Mouse (Mus musculus) forebrain, postnatal 0 days (tissue): ENCODE data around the gene Tcf7l2. TPM values are rescaled to one million over a fixed set of nuclear protein-coding genes. Genes with fewer than 3 reads are reported as not detected.

ENCODE experiments used
- ATAC-seq: fragments of 200-750 bp; cut with Nextera tagmentation; 2 replicates; pipeline ENCODE4 v1.8.0; 2017; ENCODE audit warnings: mild to moderate bottlenecking, moderate library complexity
- DNase-seq: peaks from one replicate; pipeline ENCODE4 v3.0.0-alpha.2; 2015
- H3K27ac ChIP-seq: fragments of 300-500 bp; sonication (generic); 2 replicates; pipeline ENCODE4 v1.5.1; 2014; ENCODE audit warnings: low read depth, mild to moderate bottlenecking, antibody characterized with exemption, low read length, moderate library complexity, mixed read lengths
- H3K27me3 ChIP-seq: fragments of 300-500 bp; sonication (generic); 2 replicates; pipeline ENCODE4 v1.6.1; 2014; ENCODE audit warnings: mild to moderate bottlenecking, low read length, mixed read lengths; ENCODE audit not compliant: insufficient read depth
- H3K36me3 ChIP-seq: fragments of 300-500 bp; sonication (generic); 2 replicates; pipeline ENCODE4 v1.6.1; 2014; ENCODE audit warnings: mild to moderate bottlenecking, moderate library complexity; ENCODE audit not compliant: insufficient read depth
- H3K4me1 ChIP-seq: fragments of 300-500 bp; sonication (generic); 2 replicates; pipeline ENCODE4 v1.6.1; 2014; ENCODE audit warnings: antibody characterized with exemption; ENCODE audit not compliant: insufficient read depth
- H3K4me2 ChIP-seq: fragments of 300-500 bp; sonication (generic); 2 replicates; pipeline ENCODE4 v1.6.1; 2014; ENCODE audit warnings: low read depth, mild to moderate bottlenecking, moderate library complexity
- H3K4me3 ChIP-seq: fragments of 300-500 bp; sonication (generic); 2 replicates; pipeline ENCODE4 v1.5.1; 2014; ENCODE audit warnings: low read depth, low read length, mixed read lengths
- H3K9ac ChIP-seq: fragments of 300-500 bp; sonication (generic); 2 replicates; pipeline ENCODE4 v1.6.1; 2014; ENCODE audit warnings: mild to moderate bottlenecking
- H3K9me3 ChIP-seq: fragments of 300-500 bp; sonication (generic); 2 replicates; pipeline ENCODE4 v1.6.1; 2016; ENCODE audit warnings: low read length
- CTCF ChIP-seq: sonication (generic); IDR thresholded peaks from 2 replicates; pipeline ENCODE4 v1.5.1; 2016; ENCODE audit warnings: antibody characterized with exemption, control low read depth, low read depth
- WGBS: fragments of 180-500 bp; shearing (Covaris S2); extraction: QIAGEN DNeasy Blood & Tissue Kit; methylation state at CpG from one replicate; pipeline ENCODE4 v1.1.7; 2014; 5-methylcytosine and 5-hydroxymethylcytosine counted together
- polyA plus RNA-seq: library from polyadenylated mRNA; unstranded; fragments of >200 nt; fragmentation: Nextera tagmentation; extraction: Ambion mirVana; gene quantifications from 2 replicates; pipeline ENCODE4 v1.2.1, GENCODE M21; 2015
- total RNA-seq: library from RNA; depleted of rRNA; stranded (reverse); fragments of >200 nt; gene quantifications from 2 replicates; pipeline ENCODE4 v1.2.3, GENCODE M21; 2014

The Tcf7l2 gene
- total and polyA plus RNA-seq, 2 experiments from 2014 or later, result 17.7 to 282 TPM

GRCm38 (mm10) chr19:55791293-55791692, 49.7 kb downstream of the Tcf7l2 start:
- no peaks in the 10 kb centered on the region for H3K4me1 ChIP-seq
- no peak for TF ChIP-seq CTCF

GRCm38 (mm10) chr19:55791886-55792285, 50.3 kb downstream of the Tcf7l2 start:
- WGBS, result 93% methylated on average over 6 of the region's 6 CpGs
- H3K9me3 ChIP-seq, result no peaks in the 10 kb centered on the region
- no peaks in the 10 kb centered on the region for H3K4me1 ChIP-seq
- no peak for DNase-seq
- no peak for TF ChIP-seq CTCF
- H3K4me2 ChIP-seq, result no peak overlapping the region
- no peak overlapping the region for H3K27ac ChIP-seq
- H3K4me3 ChIP-seq, result no peak overlapping the region
- no peak for ATAC-seq
- no peak overlapping the region for H3K9ac ChIP-seq
- no peaks in the 10 kb centered on the region for H3K36me3 ChIP-seq
- no peaks in the 10 kb centered on the region for H3K27me3 ChIP-seq

More at GRCm38 (mm10) chr19:55791293-55791692, 49.7 kb downstream of the Tcf7l2 start:
- DNase-seq (no peak), ATAC-seq (no peak)
- WGBS, result 69% methylated on average over 6 of the region's 6 CpGs
- Histone ChIP-seq H3K4me3 (no peak overlapping the region), H3K9ac (no peak overlapping the region), H3K27ac (no peak overlapping the region), H3K4me2 (no peak overlapping the region), H3K27me3 (no peaks in the 10 kb centered on the region), H3K9me3 (no peaks in the 10 kb centered on the region), H3K36me3 (no peaks in the 10 kb centered on the region)

- WGBS, result 53% methylated on average over 5 of the region's 5 CpGs
- no peak for ATAC-seq
- H3K4me3 ChIP-seq, result no peak overlapping the region
- no peaks in the 10 kb centered on the region for H3K27me3 ChIP-seq
- H3K9me3 ChIP-seq, result no peaks in the 10 kb centered on the region
- H3K4me2 ChIP-seq, result no peak overlapping the region
- H3K36me3 ChIP-seq, result no peaks in the 10 kb centered on the region
- H3K9ac ChIP-seq, result no peak overlapping the region
- no peak overlapping the region for H3K27ac ChIP-seq
- DNase-seq, result no peak
- no peaks in the 10 kb centered on the region for H3K4me1 ChIP-seq
- no peak for TF ChIP-seq CTCF
These were observed 51.0 kb downstream of the Tcf7l2 start for GRCm38 (mm10) chr19:55792571-55792970.

GRCm38 (mm10) chr19:55793029-55793428, 51.4 kb downstream of the Tcf7l2 start:
- no peaks in the 10 kb centered on the region for H3K36me3 ChIP-seq
- no peak overlapping the region for H3K27ac ChIP-seq
- no peak for ATAC-seq
- 81% methylated on average over 4 of the region's 4 CpGs for WGBS
- TF ChIP-seq CTCF, result no peak
- no peaks in the 10 kb centered on the region for H3K27me3 ChIP-seq
- H3K9ac ChIP-seq, result no peak overlapping the region
- H3K9me3 ChIP-seq, result no peaks in the 10 kb centered on the region
- no peak overlapping the region for H3K4me3 ChIP-seq
- no peak for DNase-seq
- no peaks in the 10 kb centered on the region for H3K4me1 ChIP-seq
- H3K4me2 ChIP-seq, result no peak overlapping the region

- no peak overlapping the region for H3K27ac ChIP-seq
- WGBS, result 41% methylated on average over 8 of the region's 8 CpGs
- ATAC-seq (no peak), DNase-seq (no peak)
- H3K36me3 ChIP-seq, result no peaks in the 10 kb centered on the region
- no peaks in the 10 kb centered on the region for H3K27me3 ChIP-seq
- no peak for TF ChIP-seq CTCF
- no peak overlapping the region for H3K4me3 ChIP-seq
- no peaks in the 10 kb centered on the region for H3K4me1 ChIP-seq
- no peak overlapping the region for H3K4me2 ChIP-seq
- no peaks in the 10 kb centered on the region for H3K9me3 ChIP-seq
- no peak overlapping the region for H3K9ac ChIP-seq
These were observed 52.8 kb downstream of the Tcf7l2 start for GRCm38 (mm10) chr19:55794194-55794945.

- no peak overlapping the region for H3K9ac ChIP-seq
- no peak overlapping the region for H3K4me3 ChIP-seq
- no peaks in the 10 kb centered on the region for H3K9me3 ChIP-seq
- DNase-seq (no peak), ATAC-seq (no peak)
- no peak for TF ChIP-seq CTCF
- H3K4me1 ChIP-seq, result no peaks in the 10 kb centered on the region
- H3K4me2 ChIP-seq, result no peak overlapping the region
- no peaks in the 10 kb centered on the region for H3K27me3 ChIP-seq
- no peak overlapping the region for H3K27ac ChIP-seq
- WGBS, result 97% methylated on average over 5 of the region's 5 CpGs
- H3K36me3 ChIP-seq, result no peaks in the 10 kb centered on the region
These were observed 53.3 kb downstream of the Tcf7l2 start for GRCm38 (mm10) chr19:55794946-55795340.

GRCm38 (mm10) chr19:55795349-55795748, 53.7 kb downstream of the Tcf7l2 start:
- H3K36me3 ChIP-seq, result no peaks in the 10 kb centered on the region
- no peaks in the 10 kb centered on the region for H3K9me3 ChIP-seq
- no peaks in the 10 kb centered on the region for H3K27me3 ChIP-seq
- DNase-seq (no peak), ATAC-seq (no peak)
- H3K27ac ChIP-seq, result no peak overlapping the region
- 84% methylated on average over 7 of the region's 7 CpGs for WGBS
- no peak overlapping the region for H3K9ac ChIP-seq
- H3K4me3 ChIP-seq, result no peak overlapping the region
- H3K4me2 ChIP-seq, result no peak overlapping the region
- H3K4me1 ChIP-seq, result no peaks in the 10 kb centered on the region
- no peak for TF ChIP-seq CTCF
